Comparison of ENCODE assay signal across 8 mouse cellular contexts in genomic region chr8:120416522-120417394, GRCm38 (mm10).
A peak's percentile ranks its signal among the peaks of the same experiment; 100 is the strongest.
DNase-seq lines count a peak whose midpoint lies in the region; ATAC-seq and TF ChIP-seq lines count a peak whose summit lies in the region.

No protein-coding gene starts in this region.

- no peaks in the 10 kb centered on the region for H3K36me3 ChIP-seq in heart, embryonic 15.5 days

- no peaks in the 10 kb centered on the region for H3K9me3 ChIP-seq in heart, embryonic 15.5 days (replicated peaks)

- ATAC-seq in heart, embryonic 15.5 days (replicated peaks; ENCODE audit: insufficient number of reproducible peaks, insufficient read depth, low FRiP score, low read depth) = peak; percentile 78
- ATAC-seq in neutrophil, adult 5-6 weeks (ENCODE audit: extremely low read depth, insufficient number of reproducible peaks, low FRiP score, poor library complexity, severe bottlenecking) = peak; percentile 52

- peak; percentile 56 for TF ChIP-seq CTCF in lung, adult 2 months (IDR thresholded peaks at IDR 0.05; ENCODE audit: insufficient read depth, low read length)

- H3K9ac ChIP-seq in heart, embryonic 15.5 days = peak overlapping the region; percentile 59

- peak overlapping the region; percentile 93 for H3K27ac ChIP-seq in heart, embryonic 15.5 days

- peak overlapping the region; percentile 17 for H3K4me3 ChIP-seq in heart, embryonic 15.5 days
- H3K4me3 ChIP-seq in lung, adult 2 months (replicated peaks; ENCODE audit: extremely low read depth, low read depth, low read length) = no peak overlapping the region

- H3K27me3 ChIP-seq in heart, embryonic 15.5 days = no peaks in the 10 kb centered on the region

- TF ChIP-seq POLR2A in lung, adult 2 months (IDR thresholded peaks at IDR 0.05; ENCODE audit: borderline replicate concordance, extremely low read depth, low read depth, low read length) = peak; percentile 47; the same call in 1 of the 2 replicates

- peak overlapping the region; percentile 55 for H3K4me2 ChIP-seq in heart, embryonic 15.5 days

- DNase-seq in B cell, adult 2 months = peak; percentile 69 to 71
- DNase-seq in adrenal gland, postnatal 36 days = peak; percentile 67 to 79
- peak; percentile 91 for DNase-seq in fibroblast of lung, adult 2 months (ENCODE audit: low read depth)
- peak; percentile 93 for DNase-seq in kidney, postnatal 14 days
- peak; percentile 89 for DNase-seq in lung, adult 2 months
- DNase-seq in thymus, postnatal 4 days = peak; percentile 74

- peaks cover 69% of the 10 kb centered on the region for H3K4me1 ChIP-seq in heart, embryonic 15.5 days (replicated peaks)
- H3K4me1 ChIP-seq in lung, adult 2 months (ENCODE audit: control insufficient read depth, insufficient read depth, low read length) = peaks cover 18% of the 10 kb centered on the region

- 9% methylated on average over 33 of the region's 33 CpGs for WGBS in heart, embryonic 15.5 days
- 10% methylated on average over 33 of the region's 33 CpGs for WGBS in lung, adult 2 months
